Mouse (Mus musculus): Measurements from ENCODE around the gene Stradb. TPM values are rescaled to one million over a fixed set of nuclear protein-coding genes. Genes with fewer than 3 reads are reported as not detected.

The Stradb gene
- polyA plus RNA-seq, 1 experiment from 2014 or later, result 25.5 TPM

DNA sequence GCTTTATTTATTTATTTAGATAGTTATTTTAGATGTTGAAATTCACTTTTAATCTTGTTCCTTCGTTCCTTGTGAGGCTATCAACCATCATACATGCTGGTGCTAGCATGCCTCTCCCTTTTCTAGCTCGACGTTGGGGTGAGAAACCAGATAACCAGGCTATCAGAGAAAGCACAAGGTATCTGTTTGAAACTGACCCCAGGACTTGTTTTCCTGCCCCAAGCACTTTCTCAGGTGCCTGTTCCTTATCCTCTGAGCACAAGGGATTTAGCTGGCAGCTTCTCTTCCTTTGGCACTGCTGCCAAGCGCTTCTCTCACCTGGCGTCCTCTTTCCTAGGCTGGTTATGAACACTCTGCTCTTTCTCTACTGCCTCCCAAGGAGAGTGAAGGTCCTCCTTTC is 10.9 kb upstream of the Stradb start:
- Histone ChIP-seq H3K27ac (ENCODE audit: poor library complexity, severe bottlenecking) (peak overlapping the region; percentile 44; the same call in 1 of the 2 replicates), H3K4me3 (no peak overlapping the region), H3K9ac (no peak overlapping the region), H3K4me1 (replicated peaks) (peaks cover 59% of the 10 kb centered on the region), H3K36me3 (no peaks in the 10 kb centered on the region), H3K4me2 (0 out of 2 replicates have a peak overlapping the region, but pooled peaks have one; percentile 7), H3K9me3 (replicated peaks) (no peaks in the 10 kb centered on the region), H3K27me3 (replicated peaks) (no peaks in the 10 kb centered on the region)
- 52% methylated on average over 5 of the region's 5 CpGs for WGBS
- peak; percentile 67 for ATAC-seq (ENCODE audit: insufficient number of reproducible peaks, low FRiP score)

DNA sequence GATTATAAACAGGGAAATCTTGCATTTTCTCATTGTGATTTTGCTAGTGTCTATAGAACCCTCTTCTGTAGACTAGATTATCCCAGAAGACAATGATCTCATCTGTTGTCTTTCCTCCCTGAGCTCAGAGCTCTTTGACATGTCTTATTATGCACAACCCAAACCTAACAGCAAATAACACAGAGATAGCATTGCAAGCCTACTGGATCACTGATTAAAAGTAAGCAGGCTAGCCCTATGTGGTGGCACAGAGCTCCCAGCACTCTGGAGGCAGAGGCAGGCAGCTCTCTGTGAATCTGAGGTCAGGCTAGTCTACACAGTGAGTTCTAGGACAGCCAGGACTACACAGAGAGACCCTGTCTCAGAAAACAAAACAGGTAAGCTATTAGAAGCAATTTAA is 10.5 kb upstream of the Stradb start:
- H3K4me3 ChIP-seq, result no peak overlapping the region
- H3K27me3 ChIP-seq (replicated peaks), result no peaks in the 10 kb centered on the region
- no peak overlapping the region for H3K9ac ChIP-seq
- peak overlapping the region; percentile 44; the same call in 1 of the 2 replicates for H3K27ac ChIP-seq (ENCODE audit: poor library complexity, severe bottlenecking)
- H3K4me1 ChIP-seq (replicated peaks), result peaks cover 58% of the 10 kb centered on the region
- H3K9me3 ChIP-seq (replicated peaks), result no peaks in the 10 kb centered on the region
- H3K4me2 ChIP-seq, result no peak overlapping the region
- ATAC-seq (ENCODE audit: insufficient number of reproducible peaks, low FRiP score), result 0 out of 2 replicates have a peak, but pooled peaks have one; percentile 23
- no peaks in the 10 kb centered on the region for H3K36me3 ChIP-seq

DNA sequence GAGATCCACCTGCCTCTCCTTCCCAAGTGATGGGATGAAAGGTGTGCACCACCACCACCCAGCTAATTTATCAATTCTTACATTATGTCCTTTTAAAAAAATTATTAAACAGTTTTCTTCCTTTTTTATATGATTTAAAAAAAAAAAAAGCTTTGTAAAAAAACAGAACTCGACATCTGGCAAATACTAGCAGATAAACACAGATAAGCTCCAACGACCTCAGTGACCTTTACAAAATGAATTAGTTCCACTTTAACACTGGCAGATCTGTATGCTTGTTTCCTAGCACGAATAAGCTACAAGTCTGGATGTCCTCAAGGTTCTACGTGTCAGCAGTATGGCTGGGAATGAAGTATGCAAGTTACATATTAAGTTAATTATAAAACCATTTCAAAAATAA is 5.8 kb upstream of the Stradb start:
- ATAC-seq (ENCODE audit: insufficient number of reproducible peaks, low FRiP score), result no peak
- 45% methylated on average over 4 of the region's 4 CpGs for WGBS
- Histone ChIP-seq H3K9me3 (replicated peaks) (no peaks in the 10 kb centered on the region), H3K4me2 (no peak overlapping the region), H3K4me1 (replicated peaks) (peaks cover 54% of the 10 kb centered on the region), H3K9ac (no peak overlapping the region), H3K27me3 (replicated peaks) (no peaks in the 10 kb centered on the region), H3K4me3 (no peak overlapping the region), H3K36me3 (no peaks in the 10 kb centered on the region), H3K27ac (ENCODE audit: poor library complexity, severe bottlenecking) (no peak overlapping the region)

DNA sequence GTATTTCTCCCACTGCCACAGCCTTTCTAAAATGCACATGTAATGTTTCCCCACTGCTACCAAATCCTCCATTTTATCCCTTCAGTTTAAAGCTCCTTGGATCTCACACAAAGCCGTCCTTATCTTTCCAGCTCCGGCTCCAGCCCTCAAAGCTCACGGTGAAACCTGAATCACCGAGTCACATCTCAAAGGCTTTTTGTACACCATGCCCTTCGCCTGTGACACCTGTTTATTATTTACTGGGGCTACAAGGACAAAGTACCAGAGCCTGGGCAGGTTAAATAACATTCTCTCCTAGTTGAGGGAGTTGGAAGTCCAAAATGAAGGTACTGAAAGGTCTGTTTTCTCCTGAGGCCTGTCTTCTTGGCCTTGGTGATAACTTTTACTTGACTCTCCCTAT is 3.3 kb upstream of the Stradb start:
- no peak for ATAC-seq (ENCODE audit: insufficient number of reproducible peaks, low FRiP score)
- peak overlapping the region; percentile 61 for H3K4me2 ChIP-seq
- peak overlapping the region; percentile 49 for H3K9ac ChIP-seq
- no peaks in the 10 kb centered on the region for H3K27me3 ChIP-seq (replicated peaks)
- H3K27ac ChIP-seq (ENCODE audit: poor library complexity, severe bottlenecking), result peak overlapping the region; percentile 35; the same call in 1 of the 2 replicates
- H3K36me3 ChIP-seq, result no peaks in the 10 kb centered on the region
- H3K4me1 ChIP-seq (replicated peaks), result peaks cover 44% of the 10 kb centered on the region
- 28% methylated on average over 5 of the region's 5 CpGs for WGBS
- H3K4me3 ChIP-seq, result peak overlapping the region; percentile 26
- H3K9me3 ChIP-seq (replicated peaks), result no peaks in the 10 kb centered on the region

DNA sequence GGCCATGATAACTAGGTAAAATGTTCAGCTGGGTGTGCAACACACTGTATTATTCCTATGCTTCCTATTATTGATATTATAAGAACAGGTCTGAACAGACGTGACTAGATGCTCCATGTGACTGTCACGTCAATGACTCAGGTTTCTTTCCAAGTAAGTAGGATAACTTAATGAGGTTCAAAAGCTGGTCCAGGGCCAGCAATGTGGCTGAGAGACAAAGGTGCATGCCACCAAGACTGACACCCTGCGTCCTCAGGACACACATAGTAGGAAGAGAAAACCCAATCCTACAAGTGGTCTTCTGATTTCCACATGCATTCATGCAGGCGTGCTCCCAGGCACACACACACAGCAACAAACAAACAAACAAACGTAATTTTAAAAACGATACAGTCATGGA is 2.2 kb upstream of the Stradb start:
- H3K4me1 ChIP-seq (replicated peaks), result peaks cover 42% of the 10 kb centered on the region
- no peak for ATAC-seq (ENCODE audit: insufficient number of reproducible peaks, low FRiP score)
- no peaks in the 10 kb centered on the region for H3K27me3 ChIP-seq (replicated peaks)
- H3K9me3 ChIP-seq (replicated peaks), result no peaks in the 10 kb centered on the region
- no peak overlapping the region for H3K27ac ChIP-seq (ENCODE audit: poor library complexity, severe bottlenecking)
- 71% methylated on average over 6 of the region's 6 CpGs for WGBS
- no peaks in the 10 kb centered on the region for H3K36me3 ChIP-seq
- H3K4me2 ChIP-seq, result peak overlapping the region; percentile 61
- H3K9ac ChIP-seq, result no peak overlapping the region
- peak overlapping the region; percentile 26 for H3K4me3 ChIP-seq

DNA sequence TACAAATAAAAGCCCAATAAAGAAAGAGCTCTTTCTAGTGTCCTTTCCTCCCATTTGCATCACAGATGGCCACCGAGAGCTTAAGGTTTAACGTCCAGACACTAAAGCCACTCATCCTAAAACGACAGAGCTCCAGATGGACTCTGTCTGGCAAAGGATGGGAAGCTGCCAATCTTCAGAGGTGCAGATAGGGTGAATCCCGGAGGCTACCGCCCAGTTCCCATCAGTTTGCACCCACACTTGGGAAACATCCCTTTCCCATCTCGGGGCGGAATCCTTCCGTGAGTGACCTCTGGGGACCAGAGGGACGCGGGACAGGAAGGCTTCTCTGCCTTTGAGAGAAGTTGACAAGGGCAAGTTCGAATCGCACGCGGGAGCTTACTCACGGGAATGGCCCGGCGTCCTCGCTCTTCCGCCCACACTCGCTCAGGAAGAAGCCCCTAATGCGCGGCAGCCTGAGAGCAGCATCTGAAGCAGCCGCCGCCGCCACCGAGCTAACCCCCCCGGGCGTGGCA is 414 bp upstream of the Stradb start:
- Histone ChIP-seq H3K4me1 (replicated peaks) (peaks cover 34% of the 10 kb centered on the region), H3K9ac (peak overlapping the region; percentile 87), H3K4me3 (peak overlapping the region; percentile 88), H3K9me3 (replicated peaks) (no peaks in the 10 kb centered on the region), H3K36me3 (no peaks in the 10 kb centered on the region), H3K27me3 (replicated peaks) (no peaks in the 10 kb centered on the region), H3K4me2 (peak overlapping the region; percentile 82), H3K27ac (ENCODE audit: poor library complexity, severe bottlenecking) (peak overlapping the region; percentile 85)
- ATAC-seq (ENCODE audit: insufficient number of reproducible peaks, low FRiP score), result peak; percentile 10; the same call in 1 of the 2 replicates
- WGBS, result under 1% methylated on average over 28 of the region's 28 CpGs

DNA sequence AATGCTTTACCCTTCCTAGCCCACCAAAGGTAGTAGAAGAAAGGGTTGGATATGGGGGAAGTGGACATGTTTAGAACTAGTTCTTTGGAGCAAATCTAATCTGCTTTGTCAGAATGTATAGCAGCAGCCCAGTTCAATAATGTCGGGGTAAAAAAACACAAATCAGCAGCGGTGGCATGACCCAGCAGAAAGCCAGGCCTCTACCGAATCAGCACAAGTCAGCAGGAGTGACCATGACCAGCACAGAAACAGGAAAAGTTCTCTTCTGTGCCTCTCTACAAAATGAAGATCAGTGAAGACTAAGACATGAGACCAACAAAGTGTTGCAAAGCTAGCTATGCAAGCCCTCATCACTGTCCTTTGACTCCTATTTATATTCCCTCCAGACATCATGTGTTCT is 9.0 kb downstream of the Stradb start:
- no peaks in the 10 kb centered on the region for H3K9me3 ChIP-seq (replicated peaks)
- H3K9ac ChIP-seq, result no peak overlapping the region
- no peak overlapping the region for H3K4me3 ChIP-seq
- no peaks in the 10 kb centered on the region for H3K27me3 ChIP-seq (replicated peaks)
- H3K4me2 ChIP-seq, result no peak overlapping the region
- no peak overlapping the region for H3K27ac ChIP-seq (ENCODE audit: poor library complexity, severe bottlenecking)
- ATAC-seq (ENCODE audit: insufficient number of reproducible peaks, low FRiP score), result no peak
- 81% methylated on average over 3 of the region's 3 CpGs for WGBS
- no peaks in the 10 kb centered on the region for H3K4me1 ChIP-seq (replicated peaks)
- peaks cover 24% of the 10 kb centered on the region for H3K36me3 ChIP-seq

DNA sequence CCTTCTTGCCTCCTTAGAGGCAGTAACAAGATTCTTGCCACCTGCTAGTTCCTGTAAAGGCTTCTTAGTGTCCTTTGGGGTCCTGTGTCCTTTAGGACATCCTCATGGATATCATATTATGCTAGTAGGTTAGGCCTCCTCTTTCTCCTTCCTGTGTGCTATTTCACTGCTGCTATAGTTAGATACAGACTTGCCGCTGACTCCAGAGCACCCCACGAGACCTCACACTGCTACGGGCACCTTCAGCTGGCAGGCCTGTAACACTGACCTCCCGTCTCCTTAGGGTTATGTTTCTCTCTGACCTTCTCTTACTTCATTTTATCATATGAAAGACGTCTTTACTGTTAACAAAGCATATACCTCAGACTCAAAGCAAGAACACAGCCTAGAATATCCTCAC is 11.3 kb downstream of the Stradb start:
- 81% methylated on average over 5 of the region's 5 CpGs for WGBS
- Histone ChIP-seq H3K9me3 (replicated peaks) (no peaks in the 10 kb centered on the region), H3K9ac (no peak overlapping the region), H3K4me3 (no peak overlapping the region), H3K36me3 (peaks cover 25% of the 10 kb centered on the region), H3K4me2 (no peak overlapping the region), H3K4me1 (replicated peaks) (no peaks in the 10 kb centered on the region), H3K27me3 (replicated peaks) (no peaks in the 10 kb centered on the region), H3K27ac (ENCODE audit: poor library complexity, severe bottlenecking) (no peak overlapping the region)
- ATAC-seq (ENCODE audit: insufficient number of reproducible peaks, low FRiP score), result no peak

DNA sequence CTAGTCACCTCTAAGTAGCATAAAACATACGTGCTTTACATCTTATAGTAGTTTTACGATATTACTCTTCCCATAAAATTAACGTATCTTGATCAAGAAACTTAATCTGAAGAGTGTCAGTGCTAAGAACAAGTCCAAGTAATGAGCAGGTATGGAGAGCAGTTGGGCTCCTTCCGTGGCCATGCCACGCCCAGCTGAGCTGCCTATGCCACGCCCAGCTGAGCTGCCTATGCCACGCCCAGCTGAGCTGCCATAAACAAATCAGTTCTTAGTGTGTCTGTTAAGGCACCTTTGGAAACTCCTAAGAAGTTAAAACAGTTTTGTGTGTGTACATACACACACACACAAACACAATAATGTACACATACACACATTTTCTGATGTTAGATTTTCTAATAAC is 19.8 kb downstream of the Stradb start:
- Histone ChIP-seq H3K27ac (ENCODE audit: poor library complexity, severe bottlenecking) (no peak overlapping the region), H3K4me1 (replicated peaks) (0 out of 2 replicates have a peak, but pooled peaks cover 3% of the 10 kb centered on the region), H3K4me2 (no peak overlapping the region), H3K27me3 (replicated peaks) (no peaks in the 10 kb centered on the region), H3K9ac (no peak overlapping the region), H3K4me3 (no peak overlapping the region), H3K9me3 (replicated peaks) (no peaks in the 10 kb centered on the region), H3K36me3 (peaks cover 27% of the 10 kb centered on the region)
- WGBS, result 86% methylated on average over 7 of the region's 7 CpGs
- 0 out of 2 replicates have a peak, but pooled peaks have one; percentile 71 for ATAC-seq (ENCODE audit: insufficient number of reproducible peaks, low FRiP score)

DNA sequence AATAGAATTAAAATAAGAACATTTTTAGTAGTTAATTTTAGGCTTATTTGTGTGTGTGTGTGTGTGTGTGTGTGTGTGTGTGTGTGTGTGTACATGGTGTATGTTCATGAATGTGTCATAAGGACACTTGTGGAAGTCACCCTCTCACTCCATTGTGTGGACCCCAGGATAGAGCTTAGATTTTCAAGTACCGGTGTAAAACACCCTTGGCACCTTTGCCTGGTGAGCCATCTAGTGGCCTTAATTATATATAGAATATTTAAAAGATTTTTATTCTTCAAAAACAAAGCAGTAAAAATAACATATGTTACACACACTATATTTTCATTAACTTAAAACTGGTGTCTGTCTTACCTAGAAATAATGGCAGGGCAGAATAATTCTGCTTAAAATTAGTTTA is 20.4 kb downstream of the Stradb start:
- H3K9me3 ChIP-seq (replicated peaks), result no peaks in the 10 kb centered on the region
- no peak overlapping the region for H3K9ac ChIP-seq
- no peaks in the 10 kb centered on the region for H3K27me3 ChIP-seq (replicated peaks)
- H3K27ac ChIP-seq (ENCODE audit: poor library complexity, severe bottlenecking), result no peak overlapping the region
- 22% methylated on average over 1 of the region's 1 CpGs for WGBS
- peaks cover 27% of the 10 kb centered on the region for H3K36me3 ChIP-seq
- no peak overlapping the region for H3K4me2 ChIP-seq
- ATAC-seq (ENCODE audit: insufficient number of reproducible peaks, low FRiP score), result no peak
- 0 out of 2 replicates have a peak, but pooled peaks cover 3% of the 10 kb centered on the region for H3K4me1 ChIP-seq (replicated peaks)
- H3K4me3 ChIP-seq, result no peak overlapping the region

DNA sequence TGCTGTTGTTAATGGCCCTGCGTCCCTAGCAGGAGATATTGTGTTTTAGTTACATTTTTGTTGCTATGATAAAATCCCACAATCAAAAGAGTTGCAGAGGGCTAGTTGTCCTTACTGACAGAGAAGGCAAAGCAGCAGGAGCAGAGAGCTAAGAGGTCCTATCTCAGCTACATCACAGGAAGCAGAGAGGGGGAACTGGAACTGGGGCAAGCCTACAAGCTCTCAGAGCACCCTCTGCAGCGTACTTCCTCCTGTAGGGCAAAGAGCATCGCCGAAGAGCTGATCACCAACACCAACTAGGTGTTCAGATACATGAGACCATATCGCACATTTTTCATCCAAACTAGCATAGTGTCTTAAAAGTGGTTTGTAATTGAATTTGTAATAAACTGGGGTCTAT is 22.0 kb downstream of the Stradb start:
- ATAC-seq (ENCODE audit: insufficient number of reproducible peaks, low FRiP score), result no peak
- no peak overlapping the region for H3K4me2 ChIP-seq
- H3K9ac ChIP-seq, result no peak overlapping the region
- no peaks in the 10 kb centered on the region for H3K27me3 ChIP-seq (replicated peaks)
- H3K4me1 ChIP-seq (replicated peaks), result 0 out of 2 replicates have a peak, but pooled peaks cover 3% of the 10 kb centered on the region
- no peaks in the 10 kb centered on the region for H3K9me3 ChIP-seq (replicated peaks)
- peaks cover 24% of the 10 kb centered on the region for H3K36me3 ChIP-seq
- WGBS, result 87% methylated on average over 5 of the region's 5 CpGs
- H3K27ac ChIP-seq (ENCODE audit: poor library complexity, severe bottlenecking), result no peak overlapping the region
- no peak overlapping the region for H3K4me3 ChIP-seq

DNA sequence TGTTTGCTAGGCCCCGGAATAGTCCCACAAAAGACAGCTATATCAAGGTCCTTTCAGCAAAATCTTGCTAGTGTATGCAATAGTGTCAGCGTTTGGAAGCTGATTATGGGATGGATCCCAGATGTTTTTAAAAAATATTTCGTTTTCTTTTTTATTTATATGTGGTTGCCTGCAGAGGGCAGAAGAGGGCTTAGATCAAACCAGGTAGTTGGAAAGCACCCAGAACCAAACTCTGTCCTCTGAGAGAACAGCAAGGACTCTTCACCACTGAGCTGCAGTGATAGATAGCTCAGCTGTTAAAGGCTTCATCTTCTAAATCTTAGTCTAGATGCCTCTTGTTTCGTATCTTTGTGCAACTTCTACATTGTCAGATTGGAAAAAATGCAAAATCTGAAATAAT is 35.9 kb downstream of the Stradb start:
- H3K4me2 ChIP-seq, result no peak overlapping the region
- no peaks in the 10 kb centered on the region for H3K27me3 ChIP-seq (replicated peaks)
- no peak overlapping the region for H3K9ac ChIP-seq
- no peak overlapping the region for H3K27ac ChIP-seq (ENCODE audit: poor library complexity, severe bottlenecking)
- H3K36me3 ChIP-seq, result no peaks in the 10 kb centered on the region
- H3K4me3 ChIP-seq, result no peak overlapping the region
- H3K9me3 ChIP-seq (replicated peaks), result no peaks in the 10 kb centered on the region
- 29% methylated on average over 4 of the region's 4 CpGs for WGBS
- ATAC-seq (ENCODE audit: insufficient number of reproducible peaks, low FRiP score), result no peak
- H3K4me1 ChIP-seq (replicated peaks), result no peaks in the 10 kb centered on the region
